Comparison of ENCODE assay signal across 16 mouse cellular contexts in genomic region chr13:103683169-103683568, GRCm38 (mm10).
"Had no signal": no experiment of that assay in that cellular context is flagged by ENCODE, and none has a peak within 500 bp of the region (broad histone marks: within the 10 kb centered on the region; RNA-seq: fewer than 3 reads in every experiment).

No protein-coding gene starts in this region.

- H3K27ac ChIP-seq: intestine, embryonic 15.5 days; limb, embryonic 12.5 days; liver, embryonic 13.5 days; lung, embryonic 15.5 days; macrophage; neural tube, embryonic 15.5 days; stomach, postnatal 0 days had no signal

- H3K27me3 ChIP-seq: intestine, embryonic 15.5 days; limb, embryonic 12.5 days; liver, embryonic 13.5 days; lung, embryonic 15.5 days had no signal

- H3K9ac ChIP-seq: intestine, embryonic 15.5 days; limb, embryonic 12.5 days; liver, embryonic 13.5 days; liver, postnatal 0 days; lung, embryonic 15.5 days; neural tube, embryonic 15.5 days had no signal

- H3K4me2 ChIP-seq: intestine, embryonic 15.5 days; limb, embryonic 12.5 days; liver, embryonic 13.5 days; lung, embryonic 15.5 days; neural tube, embryonic 15.5 days had no signal

- H3K4me3 ChIP-seq: intestine, embryonic 15.5 days; limb, embryonic 12.5 days; liver, embryonic 13.5 days; lung, embryonic 15.5 days; megakaryocyte, embryonic 14.5 days; myocyte; neural tube, embryonic 15.5 days had no signal

- H3K9me3 ChIP-seq: intestine, embryonic 15.5 days; limb, embryonic 12.5 days; liver, embryonic 13.5 days; lung, embryonic 15.5 days; megakaryocyte, embryonic 14.5 days; neural tube, embryonic 15.5 days had no signal

- H3K36me3 ChIP-seq: intestine, embryonic 15.5 days; limb, embryonic 12.5 days; liver, embryonic 13.5 days; lung, embryonic 15.5 days; neural tube, embryonic 15.5 days had no signal

- DNase-seq: kidney, adult 18-20 months; kidney, postnatal 14 days; liver; liver, embryonic 13.5 days; liver, postnatal 0 days; lung, postnatal 14 days; right cerebral cortex, postnatal 25 days; thymus, postnatal 4 days had no signal

- H3K4me1 ChIP-seq: intestine, embryonic 15.5 days; limb, embryonic 12.5 days; liver, embryonic 13.5 days; lung, embryonic 15.5 days; megakaryocyte, embryonic 14.5 days; neural tube, embryonic 15.5 days had no signal

- ATAC-seq: intestine, embryonic 15.5 days; liver, postnatal 0 days had no signal
